Mouse (Mus musculus) spleen, postnatal 14 days (tissue): Measurements from ENCODE around the gene Sco2.

Experiments used
- DNase-seq, 2 experiments: peaks; one replicate each; pipeline ENCODE4 v3.0.0; 2021 to 2022; ENCODE audit warnings: low spot score in 2 of 2

Gene Sco2

DNA sequence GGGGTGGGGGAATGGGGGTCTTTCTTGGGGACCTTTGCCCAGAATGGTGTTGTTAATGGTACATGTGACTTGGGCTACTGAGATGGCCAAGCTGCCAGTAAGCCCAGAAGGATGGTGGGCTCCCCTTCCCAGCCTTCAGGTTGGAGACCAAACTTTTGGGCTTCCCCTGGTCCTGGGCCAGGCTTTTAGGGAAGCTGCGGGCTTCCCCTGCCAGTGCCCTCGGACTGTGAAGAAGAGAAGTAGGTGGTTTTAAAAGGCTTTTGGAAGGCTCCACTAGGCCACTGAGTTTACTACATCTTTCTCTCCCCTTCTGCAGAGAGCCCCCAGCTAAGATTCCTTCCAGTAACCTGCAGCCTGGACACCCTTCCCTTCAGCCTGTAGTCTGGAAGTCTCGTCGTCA is 50.0 kb downstream of the Sco2 start:
- no peak for DNase-seq

DNA sequence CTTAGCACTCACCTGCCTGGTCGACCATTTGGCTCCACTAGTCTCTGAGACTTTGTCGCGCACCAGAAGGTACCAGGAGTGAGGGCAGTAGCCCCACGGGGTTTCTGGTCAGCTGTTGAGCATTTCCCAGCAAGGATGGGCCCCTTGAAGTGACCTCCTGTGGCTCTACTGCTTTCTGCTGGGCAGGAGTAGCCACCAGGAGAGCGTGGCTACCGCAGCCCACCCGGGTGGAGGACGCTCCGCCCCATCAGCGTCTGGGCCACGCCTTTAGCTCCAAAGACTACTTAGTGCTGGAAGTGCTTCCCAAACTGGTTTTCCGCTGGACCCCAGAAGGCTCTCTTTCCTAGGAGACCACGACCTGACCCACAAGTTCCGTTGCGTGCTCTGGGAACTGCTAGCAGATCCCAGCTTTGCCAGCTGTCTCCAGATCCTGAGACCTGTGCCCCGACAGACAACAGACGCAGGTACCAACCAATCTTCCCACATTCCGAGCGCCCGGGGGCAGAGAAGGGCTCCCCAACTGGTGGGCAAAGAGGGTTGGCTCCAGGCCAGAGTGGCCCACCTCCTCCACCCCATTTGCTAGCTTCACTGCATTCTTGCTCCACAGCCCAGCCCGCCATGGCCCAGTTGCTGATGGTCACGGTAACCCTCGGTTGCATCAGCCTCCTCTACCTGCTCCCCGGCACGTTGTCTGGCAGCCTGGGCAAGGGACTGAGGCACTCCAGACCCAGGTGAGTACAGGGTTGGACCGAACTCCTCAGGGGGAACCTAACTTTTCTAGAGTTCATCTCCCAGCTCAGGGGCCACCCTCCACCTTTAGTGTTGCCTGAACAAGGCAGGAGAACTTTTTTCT is 50.8 kb downstream of the Sco2 start, which contains the start of gene Adm2:
TSS of gene Adm2 (plus strand) at position 51 of the 853 bp plus-strand sequence.
- DNase-seq: no peak
